Mouse (Mus musculus): Measurements from ENCODE around the gene Kyat3.

GRCm38 (mm10) chr3:142696517-142696916, 4.3 kb upstream of the Kyat3 start:
- no peak for TF ChIP-seq POLR2A (IDR thresholded peaks at IDR 0.05; ENCODE audit: extremely low read depth, insufficient read depth, low read length)
- TF ChIP-seq CTCF (IDR thresholded peaks at IDR 0.05; ENCODE audit: low read depth, low read length): no peak
